Mouse (Mus musculus) megakaryocyte, embryonic 14.5 days (primary cell): ENCODE results near the gene Dclk1.

Experiments
- FLI1 ChIP-seq: IDR thresholded peaks from 2 replicates; pipeline ENCODE4 v1.6.1; 2012; ENCODE audit warnings: low read length, inconsistent platforms, mixed read lengths
- GATA1 ChIP-seq: IDR thresholded peaks from 3 replicates; pipeline ENCODE4 v1.6.1; 2012; ENCODE audit warnings: mixed read lengths, low read length, inconsistent platforms, borderline replicate concordance

- TF ChIP-seq GATA1 = no peak
- TF ChIP-seq FLI1 = no peak
Observed at GRCm38 (mm10) chr3:55466348-55466747, 224.2 kb downstream of the Dclk1 start.
